Mouse (Mus musculus): ENCODE measurements around the gene Ccdc170. TPM values are rescaled to one million over a fixed set of nuclear protein-coding genes. Genes with fewer than 3 reads are reported as not detected.
A peak's percentile ranks its signal among the peaks of the same experiment; 100 is the strongest.

Gene Ccdc170
- total RNA-seq, 2 experiments from 2014 or later: 0.07 to 0.34 TPM

DNA sequence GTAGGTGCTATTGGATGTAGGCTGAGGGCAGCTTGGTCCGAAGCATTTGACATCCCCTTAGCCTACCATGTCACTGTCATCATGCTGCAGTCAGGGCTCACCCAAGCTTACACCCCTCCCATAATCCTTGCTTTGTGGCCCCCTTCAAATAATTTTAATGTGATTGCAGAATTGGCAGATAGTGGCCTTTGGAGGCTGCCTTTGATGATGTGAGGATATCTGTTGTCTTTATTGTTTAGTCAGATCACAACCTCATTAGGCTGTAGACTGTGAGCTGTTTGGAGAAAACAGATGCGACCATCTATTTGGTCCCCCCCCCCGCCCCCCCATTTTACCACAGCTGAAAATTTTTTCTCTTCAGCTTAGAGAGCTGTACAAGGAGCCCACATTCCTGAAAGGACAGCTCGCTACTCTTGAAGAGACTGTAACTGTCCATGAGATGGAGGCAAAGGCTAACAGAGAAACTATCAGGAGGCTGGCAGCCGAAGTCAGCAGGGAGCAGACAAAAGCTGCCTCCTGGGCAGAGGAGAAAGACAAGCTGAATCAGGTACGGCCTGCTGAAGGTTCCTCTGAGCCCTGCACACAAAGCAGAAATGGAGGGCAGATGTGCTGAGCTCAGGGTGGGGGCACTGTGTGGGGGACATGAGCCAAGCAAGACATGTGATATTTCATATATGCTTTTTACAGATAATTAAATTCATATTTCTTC lies 38.2 kb downstream of the Ccdc170 start:
- intact Hi-C loops (cut with DNase I): no loop called here
- DNase-seq: no peak

GRCm38 (mm10) chr10:4522116-4522515 lies 39.8 kb downstream of the Ccdc170 start:
- no peak for DNase-seq
- intact Hi-C loops (cut with DNase I): no loop called here

GRCm38 (mm10) chr10:4523078-4523477 lies 40.8 kb downstream of the Ccdc170 start:
- no peak for DNase-seq
- intact Hi-C loops (cut with DNase I): no loop called here

- no peak for DNase-seq
- intact Hi-C loops (cut with DNase I): no loop called here
Observed at GRCm38 (mm10) chr10:4528043-4528442, 45.7 kb downstream of the Ccdc170 start.

GRCm38 (mm10) chr10:4530638-4531235 lies 48.4 kb downstream of the Ccdc170 start:
- no peak for DNase-seq
- intact Hi-C loops (cut with DNase I): no loop called here

GRCm38 (mm10) chr10:4531933-4532332 lies 49.6 kb downstream of the Ccdc170 start:
- DNase-seq: no peak
- intact Hi-C loops (cut with DNase I): no loop called here

- DNase-seq: no peak
- intact Hi-C loops (cut with DNase I): no loop called here
Observed at GRCm38 (mm10) chr10:4532731-4533130, 50.4 kb downstream of the Ccdc170 start.

GRCm38 (mm10) chr10:4533873-4534272 lies 51.6 kb downstream of the Ccdc170 start:
- DNase-seq: peak; percentile 14 to 23
- intact Hi-C loops (cut with DNase I): no loop called here

DNA sequence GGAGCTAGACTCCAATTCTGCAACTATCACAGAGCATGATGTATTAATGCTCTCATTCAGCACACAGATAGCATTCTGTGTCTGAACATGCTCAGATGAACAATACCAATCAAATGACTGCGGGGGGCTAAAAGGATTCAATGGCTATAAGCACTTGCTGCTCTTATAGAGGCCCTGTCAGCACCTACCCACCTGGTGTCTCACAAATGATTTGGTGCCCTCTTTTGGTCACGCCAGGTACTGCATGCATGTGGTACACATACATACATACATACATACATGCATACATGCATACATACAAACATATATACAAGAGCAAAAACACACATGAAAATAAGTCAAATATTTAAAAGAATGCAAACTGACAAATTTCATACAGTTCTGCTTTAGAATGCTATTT lies 63.2 kb downstream of the Ccdc170 start:
- intact Hi-C loops (cut with DNase I): no loop called here
- no peak for DNase-seq

DNA sequence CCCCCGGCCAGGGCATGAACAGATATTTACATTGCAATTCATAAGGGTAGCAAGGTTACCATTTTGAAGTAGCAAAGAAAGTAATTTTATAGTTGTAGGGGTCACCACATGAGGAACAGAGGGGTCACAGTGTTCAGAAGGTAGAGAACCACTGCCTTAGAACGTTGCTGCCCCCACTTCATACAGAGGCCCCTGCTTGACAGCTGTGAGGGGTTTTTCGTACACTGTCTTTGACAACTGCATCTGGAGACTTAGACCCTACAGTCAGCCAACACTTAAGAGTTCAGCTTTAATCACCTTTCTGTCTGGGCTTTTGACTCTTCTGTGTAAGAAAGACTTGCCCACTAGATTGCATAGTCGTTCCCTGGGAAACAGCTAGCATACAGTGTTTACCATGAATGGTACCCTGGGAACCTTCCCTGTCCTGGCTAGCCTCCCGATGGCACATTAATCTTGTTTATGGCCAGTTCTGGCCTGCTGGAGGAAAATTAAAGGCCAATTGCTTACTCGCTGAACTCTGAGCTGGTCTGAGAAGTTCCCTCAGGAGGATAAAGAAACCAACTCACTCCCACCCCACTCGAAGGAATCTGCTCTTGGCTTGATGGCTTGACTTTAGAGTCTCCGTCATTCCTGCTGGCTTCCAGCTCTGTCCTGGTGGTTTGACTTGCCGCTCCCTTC lies 71.3 kb downstream of the Ccdc170 start:
- peak; percentile 11 to 20 for DNase-seq
- intact Hi-C loops (cut with DNase I): no loop called here

- no peak for DNase-seq
- intact Hi-C loops (cut with DNase I): no loop called here
Observed at GRCm38 (mm10) chr10:4556842-4557377, 74.6 kb downstream of the Ccdc170 start.

DNA sequence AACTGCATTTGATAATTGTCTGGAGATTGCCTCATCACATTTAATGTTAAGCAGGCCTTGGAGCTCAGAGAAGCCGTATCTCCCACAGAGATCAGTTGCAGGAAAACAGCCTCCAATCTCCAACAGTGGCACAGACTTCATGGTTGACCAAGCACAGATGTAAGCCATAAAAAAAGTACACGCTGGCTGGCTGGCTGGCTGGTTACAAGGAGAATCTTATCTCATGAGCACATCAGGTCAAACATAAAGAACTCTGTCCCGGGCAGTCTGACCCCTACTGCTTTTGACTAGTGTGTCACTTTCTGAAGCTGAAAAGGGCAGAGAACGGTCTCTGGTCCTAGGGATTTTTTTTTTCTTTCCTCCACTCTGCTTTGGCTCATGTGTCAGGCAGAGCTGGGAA lies 76.8 kb downstream of the Ccdc170 start:
- intact Hi-C loops (cut with DNase I): no loop called here

GRCm38 (mm10) chr10:4565148-4565547 lies 82.8 kb downstream of the Ccdc170 start:
- no peak for DNase-seq
- intact Hi-C loops (cut with DNase I): no loop called here

More for the DNA sequence above, 76.8 kb downstream of the Ccdc170 start:
- no peak for DNase-seq

- DNase-seq: no peak
- intact Hi-C loops (cut with DNase I): no loop called here
Observed at GRCm38 (mm10) chr10:4570778-4571177, 88.5 kb downstream of the Ccdc170 start.

DNA sequence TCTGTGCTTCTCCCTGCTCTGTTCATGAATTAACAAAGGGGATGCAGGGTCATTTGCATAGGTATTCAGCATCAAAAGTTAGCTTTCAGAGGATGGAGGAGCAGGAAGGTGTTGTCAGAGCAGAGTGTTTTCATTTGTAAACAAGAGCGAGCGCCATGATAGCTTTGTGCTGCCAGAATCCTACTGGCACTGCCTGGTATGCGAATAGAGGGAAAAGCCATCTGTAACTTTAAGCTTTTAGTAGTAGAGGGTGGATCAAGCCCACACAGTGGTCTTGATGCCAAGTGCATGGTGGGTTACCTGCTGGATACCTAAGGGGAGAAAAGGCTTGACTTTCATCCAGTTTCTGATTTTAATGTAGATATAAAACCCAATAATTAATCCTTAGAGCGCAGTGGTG lies 89.0 kb downstream of the Ccdc170 start:
- intact Hi-C loops (cut with DNase I): no loop called here
- no peak for DNase-seq

GRCm38 (mm10) chr10:4581905-4582304 lies 99.6 kb downstream of the Ccdc170 start:
- no peak for DNase-seq
- intact Hi-C loops (cut with DNase I): no loop called here

DNA sequence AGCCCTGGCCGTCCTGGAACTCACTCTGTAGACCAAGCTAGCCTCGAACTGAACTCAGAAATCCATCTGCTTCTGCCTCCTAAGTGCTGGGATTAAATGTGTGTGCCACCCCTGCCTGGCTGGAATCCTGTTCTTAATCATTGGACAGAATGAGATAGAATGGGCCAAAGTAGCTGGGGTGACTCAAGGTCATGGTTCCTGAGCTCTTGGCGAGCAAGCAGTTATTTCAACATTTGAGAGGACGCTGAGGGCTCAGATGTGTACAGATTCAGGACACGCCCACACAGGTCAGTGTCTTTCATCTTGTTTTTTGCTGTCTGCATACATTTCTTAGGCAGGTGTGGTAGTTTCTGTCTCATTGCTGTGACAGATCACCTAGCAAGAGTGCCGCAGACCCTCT lies 104.4 kb downstream of the Ccdc170 start:
- intact Hi-C loops (cut with DNase I): no loop called here
- no peak for DNase-seq

DNA sequence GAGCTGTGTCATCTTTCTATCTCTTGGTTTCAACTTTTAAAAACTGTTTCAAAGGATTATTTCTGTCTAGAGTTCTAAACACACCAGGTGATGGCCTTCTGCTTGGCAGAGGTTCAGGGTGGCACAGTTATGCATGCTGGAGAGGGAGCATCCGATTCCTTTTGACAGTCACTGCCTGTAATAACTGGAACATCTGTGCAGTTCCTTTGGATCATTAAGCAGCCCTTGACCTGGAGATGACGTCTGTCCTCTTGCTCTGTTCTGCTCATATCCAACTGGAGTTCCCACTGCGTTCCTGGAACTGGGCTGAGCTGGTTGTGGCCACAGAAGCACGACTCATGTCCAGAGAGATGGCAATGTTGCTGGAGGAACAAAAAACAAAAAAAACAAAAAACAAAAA lies 107.3 kb downstream of the Ccdc170 start:
- intact Hi-C loops (cut with DNase I): no loop called here
- DNase-seq: no peak

DNA sequence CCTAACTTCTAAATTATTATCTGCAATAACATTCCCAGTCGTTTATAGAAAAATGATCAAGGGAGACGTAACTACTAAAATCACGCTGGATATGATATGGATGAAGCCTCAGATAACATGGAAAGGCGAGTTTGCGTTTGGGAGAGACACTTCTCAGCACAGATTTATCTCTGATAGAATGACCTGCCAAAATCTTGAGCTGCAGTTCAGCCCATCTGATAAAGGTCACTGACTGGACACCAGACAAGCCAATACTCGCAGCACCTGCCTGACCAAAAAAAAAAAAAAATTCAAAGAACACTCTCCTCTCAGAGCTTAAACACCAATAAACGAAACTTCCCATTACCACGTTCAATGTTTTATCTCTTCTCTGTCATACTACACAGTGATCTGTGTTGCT lies 108.7 kb downstream of the Ccdc170 start:
- intact Hi-C loops (cut with DNase I): no loop called here
- no peak for DNase-seq

GRCm38 (mm10) chr10:4593828-4594227 lies 111.5 kb downstream of the Ccdc170 start:
- intact Hi-C loops (cut with DNase I): no loop called here
- no peak for DNase-seq

- intact Hi-C loops (cut with DNase I): no loop called here
- DNase-seq: no peak
Observed at GRCm38 (mm10) chr10:4597211-4597610, 114.9 kb downstream of the Ccdc170 start.
